Mouse (Mus musculus): ENCODE data around the gene AA467197.

GRCm38 (mm10) chr2:122659825-122660224, 23.0 kb downstream of the AA467197 start:
- no peak for TF ChIP-seq CTCF (IDR thresholded peaks at IDR 0.05; ENCODE audit: low read depth, low read length)
- no peak for TF ChIP-seq POLR2A (IDR thresholded peaks at IDR 0.05; ENCODE audit: extremely low read depth, insufficient read depth, low read length)
